12 mouse cellular contexts compared by ENCODE assay signal in genomic region chrX:166286760-166287483, GRCm38 (mm10). TPM values are rescaled to one million over a fixed set of nuclear protein-coding genes. Genes with fewer than 3 reads are reported as not detected.
DNase-seq lines count a peak whose midpoint lies in the region; ATAC-seq and TF ChIP-seq lines count a peak whose summit lies in the region.
"Had no signal": no experiment of that assay in that cellular context is flagged by ENCODE, and none has a peak within 500 bp of the region (broad histone marks: within the 10 kb centered on the region; RNA-seq: fewer than 3 reads in every experiment).

No protein-coding gene starts in this region.

- TF ChIP-seq POLR2A in cortical plate, adult 2 months (IDR thresholded peaks at IDR 0.05; ENCODE audit: extremely low read depth, insufficient read depth, low read length), result no peak

- intact Hi-C loops in gastrocnemius, adult 2 months (cut with DNase I), result no loop called here

- ATAC-seq in monocyte, adult 5-6 weeks (replicated peaks; ENCODE audit: insufficient number of reproducible peaks, low FRiP score, low TSS enrichment, poor library complexity, severe bottlenecking), result no peak
- ATAC-seq: intestine, postnatal 0 days had no signal

- H3K27ac ChIP-seq in gastrocnemius, adult 2 months, result peak overlapping the region; percentile 20; the same call in 1 of the 2 replicates
- peak overlapping the region; percentile 99 for H3K27ac ChIP-seq in cortical plate, adult 2 months (ENCODE audit: insufficient read depth, low read length)
- H3K27ac ChIP-seq: heart, embryonic 10.5 days had no signal

- no peak for DNase-seq in gastrocnemius, adult 2 months
- no peak for DNase-seq in gastrocnemius, adult 8-10 months (ENCODE audit: low spot score in 2 of 2)
- peak; percentile 80 for DNase-seq in brain, adult 2 months (ENCODE audit: low read depth, low spot score)
- peak; percentile 44 for DNase-seq in layer of hippocampus, adult 9-11 months
- no peak for DNase-seq in adrenal gland, postnatal 4 days (ENCODE audit: low spot score in 2 of 2)
- no peak for DNase-seq in left cerebral cortex, adult 18-20 months (ENCODE audit: low spot score in 2 of 2)
- DNase-seq: right cerebral cortex, postnatal 25 days had no signal

- H3K4me1 ChIP-seq in cortical plate, adult 2 months (ENCODE audit: control insufficient read depth, insufficient read depth, low read length), result peaks cover 9% of the 10 kb centered on the region; the same call in 1 of the 2 replicates
- H3K4me1 ChIP-seq: heart, embryonic 10.5 days; megakaryocyte, embryonic 14.5 days had no signal

- TF ChIP-seq CTCF in gastrocnemius, adult 2 months (IDR thresholded peaks at IDR 0.05), result no peak
- TF ChIP-seq CTCF in cortical plate, adult 2 months (IDR thresholded peaks at IDR 0.05; ENCODE audit: extremely low read depth, insufficient read depth, low read length), result no peak

- no peak overlapping the region for H3K4me3 ChIP-seq in gastrocnemius, adult 2 months
- H3K4me3 ChIP-seq in cortical plate, adult 2 months (ENCODE audit: insufficient read depth, low read length), result no peak overlapping the region
- H3K4me3 ChIP-seq: heart, embryonic 10.5 days; megakaryocyte, embryonic 14.5 days had no signal

RNA-seq across cellular contexts. Expression of gene Gpm6b, which starts 48.2 kb away (rescaled TPM):
- 1 to 10 TPM; 2.9 to 3.3 TPM for total RNA-seq in gastrocnemius, adult 2 months (2021)
- 1 to 10 TPM; 1.6 to 5.0 (median 3.2) TPM for total RNA-seq in gastrocnemius, adult 8-10 months (2022)
- polyA plus RNA-seq in cortical plate, adult 2 months (2012; rRNA removed), result 609 and 616 TPM in 2 replicates
- 0.97 TPM in 1 of 3 replicates, not detected in the others for total RNA-seq in monocyte, adult 5-6 weeks (2017)
- 10 to 100 TPM; 17.3 to 28.2 TPM for total RNA-seq in adrenal gland, postnatal 4 days (2021)
- 100 to 1,000 TPM; 607 to 613 TPM for total RNA-seq in left cerebral cortex, adult 18-20 months (2021)

Comparison
In these comparisons a context has a peak if more than half of its experiments do, and no peak if none do; other contexts are left out.
1. DNase-seq: peak in brain, adult 2 months (single experiment) and layer of hippocampus, adult 9-11 months (single experiment); none in gastrocnemius, adult 2 months (single experiment), gastrocnemius, adult 8-10 months (0 of 2), adrenal gland, postnatal 4 days (0 of 2) and left cerebral cortex, adult 18-20 months (0 of 2).
2. RNA of gene Gpm6b, which starts 48.2 kb away (total RNA-seq): 607 to 613 TPM in left cerebral cortex, adult 18-20 months; 17.3 to 28.2 TPM in adrenal gland, postnatal 4 days, 1.6 to 5.0 TPM in gastrocnemius, adult 8-10 months, 2.9 to 3.3 TPM in gastrocnemius, adult 2 months and 0.97 TPM in monocyte, adult 5-6 weeks; every median in the first group is over 10 times any median in the second.